Mouse (Mus musculus): Measurements from ENCODE around the gene Snx32.

Snx32 gene

GRCm38 (mm10) chr19:5480016-5480415 is 30.3 kb downstream of the Snx32 start:
- DNase-seq = peak in 1 of 2 experiments; percentile 36

- no peak for DNase-seq
Observed at GRCm38 (mm10) chr19:5477668-5478300, 32.6 kb downstream of the Snx32 start.

GRCm38 (mm10) chr19:5477004-5477667 is 33.2 kb downstream of the Snx32 start:
- no peak for DNase-seq

GRCm38 (mm10) chr19:5475069-5475714 is 35.1 kb downstream of the Snx32 start:
- DNase-seq = peak in 1 of 2 experiments; percentile 44

- DNase-seq = peak; percentile 63 to 66
Observed at GRCm38 (mm10) chr19:5474281-5475068, 35.9 kb downstream of the Snx32 start.

- DNase-seq = peak; percentile 54 to 67
Observed at GRCm38 (mm10) chr19:5473720-5474119, 36.6 kb downstream of the Snx32 start, which contains the start of gene Efemp2. Efemp2 (plus strand) TSS chr19:5473954.

GRCm38 (mm10) chr19:5472857-5473256 is 37.5 kb downstream of the Snx32 start:
- no peak for DNase-seq

GRCm38 (mm10) chr19:5471846-5472245 is 38.5 kb downstream of the Snx32 start:
- DNase-seq = no peak

GRCm38 (mm10) chr19:5468374-5468773 is 42.0 kb downstream of the Snx32 start, which contains the start of gene Ctsw:
Ctsw (minus strand) TSS chr19:5468507.
- DNase-seq = no peak

GRCm38 (mm10) chr19:5466916-5467500 is 43.3 kb downstream of the Snx32 start:
- no peak for DNase-seq

GRCm38 (mm10) chr19:5465037-5465436 is 45.3 kb downstream of the Snx32 start:
- no peak for DNase-seq

- peak; percentile 85 to 87 for DNase-seq
Observed at GRCm38 (mm10) chr19:5463791-5464562, 46.4 kb downstream of the Snx32 start.

- no peak for DNase-seq
Observed at GRCm38 (mm10) chr19:5463212-5463611, 47.1 kb downstream of the Snx32 start.

GRCm38 (mm10) chr19:5461411-5461810 is 48.9 kb downstream of the Snx32 start:
- no peak for DNase-seq

- DNase-seq = peak; percentile 91 to 94
Observed at GRCm38 (mm10) chr19:5460465-5460911, 49.9 kb downstream of the Snx32 start, which contains the start of gene Fibp. Fibp (plus strand) TSS chr19:5460615.

GRCm38 (mm10) chr19:5459896-5460295 is 50.4 kb downstream of the Snx32 start:
- no peak for DNase-seq

- DNase-seq = no peak
Observed at GRCm38 (mm10) chr19:5459019-5459418, 51.3 kb downstream of the Snx32 start.

- peak in 1 of 2 experiments; percentile 75 for DNase-seq
Observed at GRCm38 (mm10) chr19:5457746-5458442, 52.4 kb downstream of the Snx32 start, which contains the start of gene Ccdc85b. Ccdc85b (minus strand) TSS chr19:5457894.

- peak; percentile 98 to 99 for DNase-seq
Observed at GRCm38 (mm10) chr19:5456922-5457745, 53.2 kb downstream of the Snx32 start.

Measured in cerebellum, postnatal 14 days (tissue).